Mouse (Mus musculus) T-helper 17 cell (primary cell): ENCODE measurements around the gene Cxcl14.

ENCODE experiments used
- in situ Hi-C, 2 experiments: fragments of 300-600 bp; cut with MboI, MseI; formaldehyde crosslinking; loops; 1 replicate in 1 of 2; 2 replicates in 1 of 2; pipeline ENCODE4 v1.15.1; 2025; ENCODE audit warnings: high pct_unique_total_duplicates in 2 of 2

The Cxcl14 gene

GRCm38 (mm10) chr13:56251924-56252619, 44.3 kb downstream of the Cxcl14 start, which contains the start of gene Neurog1:
TSS of gene Neurog1 (minus strand) at chr13:56252163.
- in situ Hi-C loops, result no loop called here

DNA sequence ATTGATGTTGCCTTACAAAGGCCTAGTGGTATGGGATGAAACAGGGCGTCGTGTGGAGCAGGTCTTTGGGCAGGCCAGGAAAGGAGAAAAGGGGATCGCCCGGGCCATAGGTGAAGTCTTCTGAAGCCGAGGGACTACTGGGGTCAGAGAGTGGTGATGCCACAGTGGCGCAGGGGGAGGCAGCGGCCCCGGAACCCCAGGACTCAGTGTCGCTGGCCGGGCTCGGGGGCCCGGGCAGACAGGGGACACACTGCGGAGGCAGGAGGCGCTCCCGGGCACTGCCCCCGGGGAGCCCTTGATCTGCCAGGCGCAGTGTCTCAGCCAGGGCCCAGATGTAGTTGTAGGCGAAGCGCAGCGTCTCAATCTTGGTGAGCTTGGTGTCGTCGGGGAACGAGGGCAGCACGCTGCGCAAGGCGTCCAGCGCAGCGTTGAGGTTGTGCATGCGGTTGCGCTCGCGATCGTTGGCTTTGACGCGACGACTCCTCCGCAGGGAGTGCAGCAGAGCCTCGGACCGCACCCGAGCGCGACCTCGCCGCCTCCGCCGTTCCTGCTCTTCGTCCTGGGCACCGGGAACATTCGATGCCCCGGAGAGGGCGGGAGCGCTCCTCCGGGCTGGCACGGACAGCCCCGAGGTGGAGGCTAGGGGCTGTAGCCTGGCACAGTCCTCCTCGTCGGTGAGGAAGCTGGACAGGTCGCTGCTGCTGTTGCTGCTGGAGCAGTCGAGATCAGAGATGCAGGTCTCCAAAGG, 45.0 kb downstream of the Cxcl14 start:
- in situ Hi-C loops, result no loop called here

GRCm38 (mm10) chr13:56250551-56251161, 45.7 kb downstream of the Cxcl14 start:
- in situ Hi-C loops, result no loop called here

GRCm38 (mm10) chr13:56249593-56250341, 46.6 kb downstream of the Cxcl14 start:
- in situ Hi-C loops, result loop anchor here in 1 of 2 experiments (5.0 kb wide), 1 partner anchor 52 kb away; no protein-coding TSS in a partner anchor

- in situ Hi-C loops, result no loop called here
Measured at GRCm38 (mm10) chr13:56243104-56243503, 53.2 kb downstream of the Cxcl14 start.

- in situ Hi-C loops, result no loop called here
Measured at GRCm38 (mm10) chr13:56240012-56240770, 56.2 kb downstream of the Cxcl14 start.
